Mouse (Mus musculus): ENCODE measurements at regions not wholly inside any gene's neighbourhood (a gene's known extent, or its start where the extent isn't known, plus 50 kb on each side); places are given as distances from the start of the nearest gene placed in this dataset.

DNA sequence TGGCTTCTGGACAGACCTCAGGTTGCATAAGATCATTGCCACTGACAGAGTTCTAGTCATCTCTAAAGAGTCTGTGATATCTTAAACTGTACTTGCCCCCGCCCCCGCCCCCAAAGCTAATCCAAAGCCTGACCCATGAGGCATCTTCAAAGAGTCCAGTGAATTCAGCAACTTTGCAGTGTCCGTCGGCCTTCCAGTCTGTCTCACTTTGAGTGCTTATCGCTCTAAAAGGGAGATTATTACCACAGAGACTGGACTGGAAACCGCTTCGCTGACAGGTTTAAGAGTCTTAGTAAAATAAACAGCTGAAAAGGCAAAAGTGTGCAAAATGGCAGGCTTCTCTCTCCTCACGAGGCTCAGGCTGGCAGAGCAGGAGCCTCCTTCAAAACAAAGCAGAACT lies 197.5 kb upstream of the Ankrd55 start:
- Histone ChIP-seq H3K27ac (ENCODE audit: insufficient read depth, low read length) (no peak overlapping the region), H3K4me3 (ENCODE audit: extremely low read depth, insufficient read depth, insufficient read length) (no peak overlapping the region), H3K4me1 (ENCODE audit: control insufficient read depth, insufficient read depth, insufficient read length) (no peaks in the 10 kb centered on the region), H3K36me3 (ENCODE audit: control insufficient read depth, insufficient read depth, low read length) (no peaks in the 10 kb centered on the region), H3K27me3 (ENCODE audit: control insufficient read depth, insufficient read depth, low read length) (no peaks in the 10 kb centered on the region)
- no peak for TF ChIP-seq POLR2A (IDR thresholded peaks at IDR 0.05; ENCODE audit: low read depth, low read length)
- no peak for TF ChIP-seq CTCF (IDR thresholded peaks at IDR 0.05; ENCODE audit: extremely low read depth, insufficient read depth, insufficient read length, insufficient replicate concordance)
- 87% methylated on average over 8 of the region's 8 CpGs for WGBS
- DNase-seq (ENCODE audit: low read depth in 1 of 2, low spot score in 2 of 2) = no peak

DNA sequence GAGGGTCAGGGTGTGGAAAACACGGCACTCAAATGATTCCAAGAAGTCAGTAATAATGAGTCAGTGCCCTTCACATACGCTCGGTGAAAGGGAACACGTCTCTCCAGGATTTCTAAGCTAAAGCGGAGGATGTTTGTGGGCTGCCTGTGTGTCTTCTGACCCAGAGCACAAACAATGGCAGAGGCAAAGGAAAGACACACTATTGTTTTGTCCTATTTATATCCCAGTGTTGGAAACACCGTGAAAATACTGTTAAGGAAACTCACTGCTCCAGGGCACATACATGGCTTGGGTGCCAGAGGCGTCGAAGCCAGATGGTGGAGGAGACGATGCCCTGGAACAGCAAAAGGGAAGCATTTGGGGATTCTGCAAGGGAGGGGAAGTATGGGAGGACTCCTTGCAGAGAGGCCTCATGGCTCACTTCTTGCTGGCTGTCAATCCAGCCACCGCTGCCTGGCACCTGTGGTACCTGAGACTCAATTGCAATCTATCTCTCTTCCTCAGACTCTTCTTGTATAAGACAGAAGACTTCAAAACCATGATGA lies 192.6 kb upstream of the Ankrd55 start:
- H3K4me1 ChIP-seq (ENCODE audit: control insufficient read depth, insufficient read depth, insufficient read length) = no peaks in the 10 kb centered on the region; the same call in 1 of the 2 replicates
- DNase-seq (ENCODE audit: low read depth in 1 of 2, low spot score in 2 of 2) = no peak
- no peak overlapping the region for H3K27ac ChIP-seq (ENCODE audit: insufficient read depth, low read length)
- 90% methylated on average over 10 of the region's 10 CpGs for WGBS
- no peak for TF ChIP-seq CTCF (IDR thresholded peaks at IDR 0.05; ENCODE audit: extremely low read depth, insufficient read depth, insufficient read length, insufficient replicate concordance)
- no peak for TF ChIP-seq POLR2A (IDR thresholded peaks at IDR 0.05; ENCODE audit: low read depth, low read length)
- no peak overlapping the region for H3K4me3 ChIP-seq (ENCODE audit: extremely low read depth, insufficient read depth, insufficient read length)
- H3K27me3 ChIP-seq (ENCODE audit: control insufficient read depth, insufficient read depth, low read length) = peaks cover 3% of the 10 kb centered on the region; the same call in 1 of the 2 replicates
- H3K36me3 ChIP-seq (ENCODE audit: control insufficient read depth, insufficient read depth, low read length) = no peaks in the 10 kb centered on the region

DNA sequence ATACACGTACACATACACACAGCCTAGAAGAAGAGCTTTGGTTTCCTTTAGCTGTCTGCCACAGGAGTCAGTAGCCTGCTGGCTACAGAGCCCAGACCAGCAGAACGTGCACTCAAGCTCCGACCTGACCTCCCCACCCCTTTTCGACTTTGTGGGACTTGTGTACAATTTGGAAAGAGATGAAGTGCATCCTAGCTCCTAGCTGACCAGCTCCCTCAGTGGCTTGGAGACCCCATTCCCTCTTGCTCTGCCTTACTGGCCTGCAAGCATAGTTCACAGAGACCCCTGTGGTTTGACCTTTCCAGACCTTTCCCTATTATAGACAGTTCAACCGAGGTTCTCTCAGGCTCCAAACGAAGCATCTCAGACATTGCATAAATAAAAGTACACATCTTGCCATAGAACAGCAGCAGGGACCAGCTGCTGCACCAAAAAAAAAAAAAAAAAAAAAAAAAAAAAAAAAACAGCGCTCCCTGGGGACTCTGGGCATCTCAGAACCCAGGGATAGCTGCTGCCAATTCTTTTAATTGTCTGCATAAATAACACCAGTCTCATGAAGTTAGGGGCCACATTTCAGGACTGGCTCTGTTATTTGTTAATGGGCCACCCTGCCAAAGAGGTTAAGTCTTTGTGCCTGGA lies 188.2 kb upstream of the Ankrd55 start:
- TF ChIP-seq POLR2A (IDR thresholded peaks at IDR 0.05; ENCODE audit: low read depth, low read length) (no peak), CTCF (IDR thresholded peaks at IDR 0.05; ENCODE audit: extremely low read depth, insufficient read depth, insufficient read length, insufficient replicate concordance) (no peak)
- Histone ChIP-seq H3K4me1 (ENCODE audit: control insufficient read depth, insufficient read depth, insufficient read length) (no peaks in the 10 kb centered on the region; the same call in 1 of the 2 replicates), H3K27ac (ENCODE audit: insufficient read depth, low read length) (no peak overlapping the region), H3K36me3 (ENCODE audit: control insufficient read depth, insufficient read depth, low read length) (no peaks in the 10 kb centered on the region), H3K4me3 (ENCODE audit: extremely low read depth, insufficient read depth, insufficient read length) (peak overlapping the region; percentile 43; the same call in 1 of the 2 replicates), H3K27me3 (ENCODE audit: control insufficient read depth, insufficient read depth, low read length) (peaks cover 5% of the 10 kb centered on the region; the same call in 1 of the 2 replicates)
- 65% methylated on average over 7 of the region's 7 CpGs for WGBS
- DNase-seq (ENCODE audit: low read depth in 1 of 2, low spot score in 2 of 2) = no peak

DNA sequence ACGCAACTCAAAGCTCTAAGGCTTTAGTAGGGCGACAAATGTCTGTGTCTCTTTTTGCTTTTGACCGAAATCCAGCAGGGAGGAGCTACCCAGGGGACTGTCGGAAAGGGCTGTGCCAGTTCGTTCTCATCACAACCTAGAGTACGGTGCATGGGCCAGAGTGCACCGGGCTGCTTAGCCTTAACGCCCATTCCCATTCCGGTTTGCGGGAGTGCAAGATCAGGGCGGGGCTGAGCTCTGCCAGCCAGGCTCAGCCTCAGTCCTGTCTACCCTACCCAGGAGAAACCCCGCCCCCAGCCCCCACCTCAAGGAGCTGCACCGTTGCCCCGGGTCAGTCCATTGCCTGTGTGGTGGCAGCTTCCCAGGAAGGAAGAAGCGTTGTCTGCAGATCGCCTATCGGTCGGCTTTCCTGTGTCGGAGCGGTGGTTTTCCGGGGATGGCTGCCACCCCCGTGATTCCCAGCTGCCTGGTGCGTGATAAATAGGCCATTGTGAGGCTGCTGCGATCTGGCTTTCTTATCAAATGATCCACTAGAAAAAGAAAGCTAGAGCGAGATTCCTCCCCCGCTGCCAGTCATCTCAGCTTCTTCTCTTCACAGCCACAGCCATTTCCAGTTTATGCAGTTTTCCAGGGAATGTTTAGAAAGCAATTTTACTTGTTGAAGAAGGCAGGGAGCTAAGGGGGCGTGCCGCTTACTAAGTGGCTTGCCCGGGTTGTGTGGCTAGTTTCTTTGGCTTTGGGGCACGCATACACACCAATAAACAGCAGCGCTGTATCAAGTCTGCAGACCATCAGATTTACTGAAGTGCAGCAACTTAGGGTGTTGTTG lies 187.4 kb upstream of the Ankrd55 start:
- WGBS = 9% methylated on average over 31 of the region's 31 CpGs
- Histone ChIP-seq H3K4me1 (ENCODE audit: control insufficient read depth, insufficient read depth, insufficient read length) (no peaks in the 10 kb centered on the region; the same call in 1 of the 2 replicates), H3K27me3 (ENCODE audit: control insufficient read depth, insufficient read depth, low read length) (peaks cover 5% of the 10 kb centered on the region; the same call in 1 of the 2 replicates), H3K36me3 (ENCODE audit: control insufficient read depth, insufficient read depth, low read length) (no peaks in the 10 kb centered on the region), H3K4me3 (ENCODE audit: extremely low read depth, insufficient read depth, insufficient read length) (peak overlapping the region; percentile 43; the same call in 1 of the 2 replicates), H3K27ac (ENCODE audit: insufficient read depth, low read length) (no peak overlapping the region)
- DNase-seq (ENCODE audit: low read depth in 1 of 2, low spot score in 2 of 2) = peak in 1 of 2 experiments; percentile 15
- TF ChIP-seq CTCF (IDR thresholded peaks at IDR 0.05; ENCODE audit: extremely low read depth, insufficient read depth, insufficient read length, insufficient replicate concordance) (no peak), POLR2A (IDR thresholded peaks at IDR 0.05; ENCODE audit: low read depth, low read length) (no peak)

DNA sequence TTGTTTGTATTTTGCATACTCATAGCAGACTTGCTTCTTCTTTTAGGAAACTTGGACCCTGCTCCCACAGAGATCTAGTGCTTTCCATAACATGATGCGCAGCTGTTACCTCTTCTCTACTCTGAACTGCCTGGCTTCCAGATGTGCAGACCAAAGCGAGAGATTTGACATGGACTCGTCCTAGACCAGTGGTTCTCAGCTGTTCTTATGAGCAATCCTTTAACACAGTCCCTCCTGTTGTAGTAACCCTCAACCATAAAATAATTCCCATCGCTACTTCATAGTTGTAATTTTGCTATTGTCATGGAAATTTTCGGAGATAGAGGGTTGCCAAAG lies 186.9 kb upstream of the Ankrd55 start:
- DNase-seq (ENCODE audit: low read depth in 1 of 2, low spot score in 2 of 2) = no peak
- no peak overlapping the region for H3K4me3 ChIP-seq (ENCODE audit: extremely low read depth, insufficient read depth, insufficient read length)
- no peaks in the 10 kb centered on the region; the same call in 1 of the 2 replicates for H3K4me1 ChIP-seq (ENCODE audit: control insufficient read depth, insufficient read depth, insufficient read length)
- TF ChIP-seq CTCF (IDR thresholded peaks at IDR 0.05; ENCODE audit: extremely low read depth, insufficient read depth, insufficient read length, insufficient replicate concordance) (no peak), POLR2A (IDR thresholded peaks at IDR 0.05; ENCODE audit: low read depth, low read length) (no peak)
- H3K27me3 ChIP-seq (ENCODE audit: control insufficient read depth, insufficient read depth, low read length) = peaks cover 5% of the 10 kb centered on the region; the same call in 1 of the 2 replicates
- no peaks in the 10 kb centered on the region for H3K36me3 ChIP-seq (ENCODE audit: control insufficient read depth, insufficient read depth, low read length)
- WGBS = 77% methylated on average over 5 of the region's 5 CpGs
- no peak overlapping the region for H3K27ac ChIP-seq (ENCODE audit: insufficient read depth, low read length)

DNA sequence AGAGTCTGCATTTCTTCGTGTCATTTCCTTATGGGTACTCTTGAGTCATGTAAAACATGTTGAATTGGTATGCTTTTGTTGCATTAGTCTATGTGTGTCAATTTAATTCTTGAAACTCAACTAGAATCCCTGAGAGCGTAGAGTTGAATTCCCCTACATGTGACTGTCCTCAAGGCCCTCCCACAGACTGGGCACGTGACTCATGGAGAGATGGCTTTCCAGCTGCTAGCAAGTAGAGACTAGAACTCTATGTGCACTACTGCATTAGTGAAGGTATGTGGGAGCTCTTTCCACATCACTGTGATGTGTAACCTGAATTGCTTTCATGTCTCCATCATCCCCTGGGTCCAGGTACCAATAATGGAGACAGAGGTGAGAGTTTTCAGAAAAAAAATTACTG lies 182.3 kb upstream of the Ankrd55 start:
- H3K27me3 ChIP-seq (ENCODE audit: control insufficient read depth, insufficient read depth, low read length) = no peaks in the 10 kb centered on the region
- DNase-seq (ENCODE audit: low read depth in 1 of 2, low spot score in 2 of 2) = no peak
- no peaks in the 10 kb centered on the region for H3K36me3 ChIP-seq (ENCODE audit: control insufficient read depth, insufficient read depth, low read length)
- no peak overlapping the region for H3K27ac ChIP-seq (ENCODE audit: insufficient read depth, low read length)
- H3K4me3 ChIP-seq (ENCODE audit: extremely low read depth, insufficient read depth, insufficient read length) = no peak overlapping the region
- TF ChIP-seq CTCF (IDR thresholded peaks at IDR 0.05; ENCODE audit: extremely low read depth, insufficient read depth, insufficient read length, insufficient replicate concordance) (no peak), POLR2A (IDR thresholded peaks at IDR 0.05; ENCODE audit: low read depth, low read length) (no peak)
- 91% methylated on average over 3 of the region's 3 CpGs for WGBS
- H3K4me1 ChIP-seq (ENCODE audit: control insufficient read depth, insufficient read depth, insufficient read length) = no peaks in the 10 kb centered on the region

Measured in spleen, adult 2 months (tissue).